Mouse (Mus musculus) brain, embryonic 14.5 days (tissue): Measurements from ENCODE around the gene Pwwp2a.

ENCODE experiments used
- CTCF ChIP-seq: fragments of 200-500 bp; IDR thresholded peaks from 2 replicates; pipeline ENCODE4 v1.5.1; 2012; ENCODE audit warnings: inconsistent platforms, mild to moderate bottlenecking, moderate library complexity, borderline replicate concordance; ENCODE audit not compliant: insufficient read depth, insufficient read length; ENCODE audit errors: extremely low read depth
- POLR2A ChIP-seq: fragments of 200-500 bp; IDR thresholded peaks from 2 replicates; pipeline ENCODE4 v1.6.1; 2012; ENCODE audit warnings: mild to moderate bottlenecking, inconsistent platforms, borderline replicate concordance; ENCODE audit not compliant: poor library complexity, insufficient read depth, insufficient read length, severe bottlenecking; ENCODE audit errors: extremely low read depth

GRCm38 (mm10) chr11:43688850-43689249 lies 7.1 kb downstream of the Pwwp2a start:
- TF ChIP-seq POLR2A (no peak), CTCF (no peak)
